Mouse (Mus musculus) stomach, postnatal 0 days (tissue): ENCODE measurements around the gene Chmp2a.

ENCODE experiments used
- CTCF ChIP-seq: IDR thresholded peaks from 2 replicates; pipeline ENCODE4 v1.5.1; 2016; ENCODE audit warnings: antibody characterized with exemption, low read depth, mild to moderate bottlenecking, moderate library complexity
- EP300 ChIP-seq: optimal IDR thresholded peaks from 2 replicates; pipeline ENCODE3; 2016; ENCODE audit warnings: antibody characterized with exemption

DNA sequence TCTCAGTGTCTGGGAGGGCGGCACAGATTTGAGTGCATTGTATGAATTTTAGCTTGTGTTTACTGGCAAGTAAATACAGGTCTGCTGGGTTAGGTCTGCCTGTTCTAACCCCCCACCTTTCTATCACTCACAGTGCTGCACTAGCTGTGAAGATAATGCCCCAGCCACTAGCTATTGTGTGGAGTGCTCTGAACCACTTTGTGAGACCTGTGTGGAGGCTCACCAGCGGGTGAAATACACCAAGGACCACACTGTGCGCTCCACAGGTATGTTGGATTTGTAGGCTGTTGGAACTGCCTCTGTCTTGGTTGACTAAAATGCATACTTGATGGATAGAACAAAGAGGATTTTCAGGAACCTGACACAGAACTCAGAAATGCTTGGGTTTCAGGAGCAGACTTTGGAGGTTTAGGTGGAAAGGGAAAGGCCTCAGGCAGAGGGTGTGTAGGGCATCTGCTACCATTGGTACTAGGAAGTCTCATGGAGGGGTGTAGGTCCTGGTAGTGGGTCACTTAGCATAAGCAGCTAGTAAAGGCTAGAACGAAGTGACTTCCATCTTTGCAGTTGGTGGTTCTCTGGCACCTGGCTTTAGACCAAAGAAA is 9.0 kb downstream of the Chmp2a start:
- TF ChIP-seq EP300 (no peak), CTCF (no peak)
